Mouse (Mus musculus) A20 (cell line): ENCODE results near the gene Glrx5.
A peak's percentile ranks its signal among the peaks of the same experiment; 100 is the strongest.

Experiments
- DNase-seq: peaks from one replicate; pipeline ENCODE4 v3.0.0-alpha.2; 2011; ENCODE audit warnings: low read depth, low spot score

Gene Glrx5

GRCm38 (mm10) chr12:105068911-105069310 is 36.4 kb downstream of the Glrx5 start:
- no peak for DNase-seq

DNA sequence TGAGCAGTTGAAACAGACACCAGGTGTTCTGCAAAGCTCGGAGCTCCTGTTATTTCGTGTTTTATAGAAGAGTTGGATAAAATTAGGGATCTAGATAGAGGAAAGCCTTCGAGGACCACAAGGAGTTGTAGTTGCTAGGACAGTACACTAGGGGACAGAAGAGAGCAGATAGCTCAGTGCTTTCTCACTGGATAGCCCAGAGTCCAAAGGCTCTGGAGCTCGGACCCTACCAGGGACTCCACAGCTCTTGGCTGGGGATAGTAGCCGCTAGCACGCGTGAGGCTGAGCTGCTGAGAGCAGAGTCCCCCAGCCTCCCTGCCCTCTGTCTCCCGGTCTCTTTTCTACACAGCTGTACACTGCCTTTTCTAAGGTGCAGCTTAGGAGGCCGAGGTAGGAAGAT is 41.2 kb downstream of the Glrx5 start:
- DNase-seq: peak; percentile 30

GRCm38 (mm10) chr12:105075496-105075895 is 43.0 kb downstream of the Glrx5 start:
- no peak for DNase-seq

- no peak for DNase-seq
These were observed 44.0 kb downstream of the Glrx5 start for GRCm38 (mm10) chr12:105076511-105076910.

DNA sequence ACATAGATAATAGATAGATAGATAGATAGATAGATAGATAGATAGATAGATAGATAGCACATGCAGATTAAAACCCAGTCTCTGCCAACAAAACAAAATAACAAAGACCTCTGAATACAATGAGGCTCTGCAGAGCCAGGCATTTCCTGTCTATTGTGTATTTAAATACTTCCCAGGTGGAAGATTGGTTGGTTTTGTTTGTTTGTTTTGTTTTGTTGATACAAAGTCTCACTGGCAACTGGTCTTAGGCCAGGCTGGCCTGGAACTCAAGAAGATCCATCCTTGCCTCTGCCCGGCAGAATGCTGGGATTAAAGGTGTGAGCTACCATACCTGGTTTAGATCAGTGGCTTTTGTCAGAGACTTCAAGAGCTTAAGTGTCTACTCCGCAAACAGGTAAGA is 44.7 kb downstream of the Glrx5 start:
- DNase-seq: no peak

- no peak for DNase-seq
These were observed 51.7 kb downstream of the Glrx5 start for GRCm38 (mm10) chr12:105084171-105084570.

DNA sequence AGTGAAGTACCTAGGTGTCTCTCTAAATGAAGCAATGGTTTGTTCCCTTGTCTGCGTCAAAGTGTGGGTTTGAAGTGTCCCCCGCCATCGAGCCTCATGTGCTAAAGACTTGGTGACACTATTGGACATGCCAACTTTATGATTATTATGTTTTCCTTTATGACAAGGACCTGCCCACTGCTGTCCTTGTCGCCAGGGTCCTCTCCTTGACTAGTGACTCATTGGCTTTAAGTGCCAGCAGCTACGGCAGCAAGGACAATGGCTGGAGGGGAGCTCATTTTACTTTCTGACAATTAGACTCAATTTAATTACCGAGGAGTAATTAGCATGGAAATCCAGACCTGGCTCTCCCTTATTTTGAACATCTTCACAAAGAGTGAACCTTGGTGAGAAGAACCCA is 52.3 kb downstream of the Glrx5 start:
- no peak for DNase-seq

DNA sequence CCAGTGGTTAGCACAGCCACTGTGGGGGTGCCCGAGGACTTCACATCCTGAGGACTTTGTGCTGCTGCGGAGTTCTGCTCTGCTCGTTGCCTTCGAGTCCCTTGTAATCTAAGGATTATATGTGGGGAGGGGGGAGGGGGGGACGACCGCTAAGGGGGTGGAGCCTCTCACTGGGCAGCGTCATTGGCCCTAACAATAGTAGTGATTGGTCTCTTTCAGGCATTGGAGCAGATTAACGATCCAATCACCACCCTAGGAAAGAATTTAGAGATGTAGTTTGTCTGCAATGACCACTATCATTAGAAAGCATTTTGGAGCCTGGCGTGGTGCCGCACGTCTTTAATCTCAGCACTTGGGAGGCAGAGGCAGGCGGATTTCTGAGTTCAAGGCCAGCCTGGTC is 52.8 kb downstream of the Glrx5 start:
- no peak for DNase-seq

- no peak for DNase-seq
These were observed 54.3 kb downstream of the Glrx5 start for GRCm38 (mm10) chr12:105086781-105087180.

DNA sequence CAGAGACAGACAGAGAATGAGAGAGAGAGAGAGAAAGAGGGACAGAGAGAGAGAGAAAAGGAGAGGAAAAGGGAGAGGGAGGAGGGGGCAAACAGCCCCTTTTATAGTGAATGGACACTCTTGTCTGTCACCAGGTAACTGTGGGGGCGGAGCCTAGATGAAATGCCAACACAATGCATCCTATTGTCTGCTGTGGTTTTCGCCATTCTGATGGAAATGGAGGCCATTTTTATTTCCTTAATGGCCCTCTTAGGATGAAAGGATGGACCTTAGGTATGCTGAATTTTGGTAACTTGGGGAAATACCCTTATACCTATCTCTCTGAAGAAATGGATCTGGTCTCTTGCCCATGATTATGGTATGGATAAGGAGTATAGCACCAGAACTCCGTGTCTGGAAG is 54.9 kb downstream of the Glrx5 start:
- no peak for DNase-seq

- DNase-seq: no peak
These were observed 56.7 kb downstream of the Glrx5 start for GRCm38 (mm10) chr12:105089231-105089630.

GRCm38 (mm10) chr12:105091604-105092003 is 59.1 kb downstream of the Glrx5 start:
- no peak for DNase-seq
